Mouse (Mus musculus) bone marrow, adult 2 months (tissue): Measurements from ENCODE around the gene Slain1. TPM values are rescaled to one million over a fixed set of nuclear protein-coding genes. Genes with fewer than 3 reads are reported as not detected.

ENCODE experiments used
- H3K27ac ChIP-seq: fragments of 200-500 bp; 2 replicates; pipeline ENCODE4 v1.5.1; 2012; ENCODE audit warnings: low read depth, mild to moderate bottlenecking, control low read depth, inconsistent platforms, low read length; ENCODE audit not compliant: control insufficient read depth, poor library complexity, insufficient read depth
- H3K4me1 ChIP-seq: fragments of 200-500 bp; 2 replicates; pipeline ENCODE4 v1.6.1; 2011; ENCODE audit warnings: low read length; ENCODE audit not compliant: control insufficient read depth, insufficient read depth
- H3K4me3 ChIP-seq: fragments of 200-500 bp; replicated peaks from 2 replicates; pipeline ENCODE3; 2011; ENCODE audit warnings: mild to moderate bottlenecking, low read depth, low read length, control low read depth; ENCODE audit not compliant: control insufficient read depth
- CTCF ChIP-seq: fragments of 200-500 bp; IDR thresholded peaks from 2 replicates; pipeline ENCODE4 v1.5.1; 2011; ENCODE audit warnings: low read length, control low read depth; ENCODE audit not compliant: control insufficient read depth, insufficient read depth
- POLR2A ChIP-seq: fragments of 200-500 bp; IDR thresholded peaks from 2 replicates; pipeline ENCODE4 v1.6.1; 2011; ENCODE audit warnings: low read depth, mild to moderate bottlenecking, control low read depth, low read length, borderline replicate concordance; ENCODE audit not compliant: control insufficient read depth
- WGBS: fragments of 180-500 bp; shearing (Covaris S2); methylation state at CpG from one replicate; pipeline ENCODE4 v1.1.7; 2018; 5-methylcytosine and 5-hydroxymethylcytosine counted together
- polyA plus RNA-seq: library from polyadenylated mRNA; stranded (reverse); fragments of >200 nt; gene quantifications from 2 replicates; pipeline ENCODE4 v1.2.4, GENCODE M21; 2011; ENCODE audit warnings: low replicate concordance; ENCODE audit not compliant: missing spikeins, insufficient read depth, insufficient read length

Slain1 gene
- polyA plus RNA-seq, 1 experiment: 5.3 TPM

DNA sequence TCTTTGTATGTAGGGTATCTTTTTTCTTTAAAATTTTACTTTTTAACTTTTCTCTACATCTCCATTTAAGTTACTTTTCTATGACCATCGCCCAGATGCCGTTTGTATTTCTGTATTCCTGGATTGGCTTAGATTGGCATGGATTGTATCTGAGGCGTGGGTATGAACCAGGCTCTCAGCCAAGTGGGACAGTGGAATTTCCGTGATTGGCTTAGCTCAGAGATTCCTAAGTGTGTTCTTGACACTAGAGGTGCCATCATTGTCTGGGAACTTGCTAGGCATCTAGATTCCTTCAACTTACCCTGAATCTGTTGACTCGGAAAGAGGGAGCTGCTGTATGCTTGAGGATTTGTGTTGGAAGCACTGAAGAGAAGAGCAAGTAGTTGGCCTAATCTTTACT is 5.4 kb downstream of the Slain1 start:
- Histone ChIP-seq H3K4me3 (no peak overlapping the region), H3K4me1 (peaks cover 6% of the 10 kb centered on the region), H3K27ac (no peak overlapping the region)
- TF ChIP-seq CTCF (no peak), POLR2A (no peak)
- 80% methylated on average over 5 of the region's 5 CpGs for WGBS

GRCm38 (mm10) chr14:103657876-103658275 is 7.8 kb downstream of the Slain1 start:
- no peak overlapping the region for H3K4me3 ChIP-seq
- no peak overlapping the region for H3K27ac ChIP-seq
- no peaks in the 10 kb centered on the region; the same call in 1 of the 2 replicates for H3K4me1 ChIP-seq
- 69% methylated on average over 4 of the region's 4 CpGs for WGBS
- TF ChIP-seq POLR2A (no peak), CTCF (no peak)

DNA sequence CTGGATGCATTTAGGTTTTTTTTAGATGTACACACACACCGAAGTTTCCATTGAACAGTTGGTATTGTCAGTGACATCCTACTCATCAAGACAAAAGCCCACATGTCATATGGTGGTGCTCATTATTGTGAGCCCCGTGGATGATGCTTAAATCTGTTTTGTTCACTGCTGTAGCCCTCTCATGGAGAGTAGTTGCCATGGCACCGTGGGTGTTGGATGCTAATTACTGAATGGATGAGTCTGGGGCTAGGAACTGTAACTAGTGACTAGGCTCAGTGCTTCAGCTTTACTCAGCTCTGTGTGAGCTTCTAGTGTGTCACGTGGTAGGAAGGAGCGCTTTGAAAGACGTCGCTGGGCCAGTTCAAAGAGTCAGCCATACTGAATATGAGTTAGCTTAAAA is 13.0 kb downstream of the Slain1 start:
- H3K4me1 ChIP-seq: no peaks in the 10 kb centered on the region; the same call in 1 of the 2 replicates
- no peak overlapping the region for H3K4me3 ChIP-seq
- no peak overlapping the region for H3K27ac ChIP-seq
- no peak for TF ChIP-seq POLR2A
- no peak for TF ChIP-seq CTCF
- WGBS: 77% methylated on average over 7 of the region's 7 CpGs

GRCm38 (mm10) chr14:103664391-103664790 is 14.4 kb downstream of the Slain1 start:
- TF ChIP-seq CTCF: no peak
- TF ChIP-seq POLR2A: no peak
- H3K4me1 ChIP-seq: no peaks in the 10 kb centered on the region; the same call in 1 of the 2 replicates
- 71% methylated on average over 4 of the region's 4 CpGs for WGBS
- no peak overlapping the region for H3K27ac ChIP-seq
- H3K4me3 ChIP-seq: no peak overlapping the region

- no peak overlapping the region for H3K27ac ChIP-seq
- no peaks in the 10 kb centered on the region; the same call in 1 of the 2 replicates for H3K4me1 ChIP-seq
- 64% methylated on average over 8 of the region's 8 CpGs for WGBS
- no peak overlapping the region for H3K4me3 ChIP-seq
- TF ChIP-seq POLR2A: no peak
- no peak for TF ChIP-seq CTCF
These were observed 16.4 kb downstream of the Slain1 start for GRCm38 (mm10) chr14:103666347-103666954.

DNA sequence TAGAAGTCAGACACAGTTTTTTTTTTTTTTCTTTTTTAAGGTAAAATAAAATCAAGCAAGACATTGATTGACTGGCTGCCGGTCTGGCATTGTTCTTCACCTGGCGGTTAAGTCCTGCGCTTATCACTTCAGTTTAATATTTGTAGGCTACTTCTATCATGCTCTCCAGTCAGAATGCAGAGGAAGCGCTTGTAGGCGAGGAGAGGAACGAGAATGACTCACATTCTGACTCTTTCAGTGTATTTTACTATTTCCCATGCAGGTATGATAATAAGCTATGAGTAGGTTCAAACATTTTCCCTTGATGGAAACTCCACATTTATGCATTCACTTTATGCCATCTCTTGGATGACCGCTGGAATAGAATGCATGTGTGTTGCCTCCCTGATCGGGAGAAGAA is 17.0 kb downstream of the Slain1 start:
- Histone ChIP-seq H3K27ac (no peak overlapping the region), H3K4me1 (no peaks in the 10 kb centered on the region; the same call in 1 of the 2 replicates), H3K4me3 (no peak overlapping the region)
- WGBS: 82% methylated on average over 8 of the region's 8 CpGs
- TF ChIP-seq CTCF (no peak), POLR2A (no peak)

DNA sequence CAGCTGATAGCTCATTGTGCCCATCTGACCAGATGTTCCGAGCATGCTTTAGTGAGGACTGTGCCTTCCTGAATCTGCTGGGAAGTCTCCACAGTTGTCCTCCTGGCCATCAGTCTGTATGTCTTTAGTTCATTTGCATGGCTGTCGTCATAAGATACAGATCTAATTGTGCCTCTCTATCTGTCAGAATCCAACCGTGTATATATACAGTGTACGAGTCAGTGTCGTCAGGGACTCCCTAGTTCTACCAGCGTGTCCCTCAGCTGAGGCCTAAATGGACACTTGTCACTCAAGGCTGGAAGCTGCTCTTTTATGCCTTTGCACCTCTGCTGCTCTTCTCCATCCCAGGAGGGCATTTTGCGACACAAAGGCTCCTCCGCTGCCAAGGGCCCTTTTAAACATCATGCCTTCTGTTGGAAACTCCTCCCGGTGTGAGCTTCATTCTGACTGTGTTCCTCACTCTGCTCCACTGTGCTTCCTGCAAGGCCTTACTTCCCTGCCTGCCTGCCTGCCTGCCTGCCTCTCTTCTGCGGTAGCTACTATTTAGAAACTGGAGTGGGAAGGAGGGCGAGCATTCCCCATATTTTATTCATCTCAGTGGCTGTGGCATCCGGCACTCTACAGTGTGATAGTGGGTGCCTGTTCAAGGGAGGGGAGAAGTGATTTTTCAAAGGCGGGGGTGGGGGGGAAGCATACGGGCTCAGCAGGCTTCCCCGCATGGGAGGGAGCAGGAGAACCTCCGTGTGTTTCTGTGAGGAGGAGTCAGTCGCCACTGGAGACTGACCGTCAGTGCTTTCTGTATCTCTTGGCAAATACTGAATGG is 29.6 kb downstream of the Slain1 start:
- H3K4me1 ChIP-seq: no peaks in the 10 kb centered on the region
- no peak for TF ChIP-seq CTCF
- TF ChIP-seq POLR2A: no peak
- WGBS: 76% methylated on average over 18 of the region's 18 CpGs
- no peak overlapping the region for H3K27ac ChIP-seq
- H3K4me3 ChIP-seq: no peak overlapping the region

GRCm38 (mm10) chr14:103680285-103680819 is 30.3 kb downstream of the Slain1 start:
- TF ChIP-seq CTCF (no peak), POLR2A (no peak)

More at GRCm38 (mm10) chr14:103680285-103680819, 30.3 kb downstream of the Slain1 start:
- WGBS: 82% methylated on average over 7 of the region's 7 CpGs
- Histone ChIP-seq H3K4me3 (no peak overlapping the region), H3K4me1 (no peaks in the 10 kb centered on the region), H3K27ac (no peak overlapping the region)
